Mouse (Mus musculus): ENCODE results near the gene Pitpnm3.

- TF ChIP-seq POLR2A (IDR thresholded peaks at IDR 0.05; ENCODE audit: low read depth, low read length) (no peak), CTCF (IDR thresholded peaks at IDR 0.05; ENCODE audit: borderline replicate concordance, insufficient read depth, low read length) (no peak)
Observed at GRCm38 (mm10) chr11:72044231-72044630, 91.3 kb downstream of the Pitpnm3 start.
